Mouse (Mus musculus) lung, adult 10 weeks (tissue): ENCODE measurements around the gene Zfp970. TPM values are rescaled to one million over a fixed set of nuclear protein-coding genes. Genes with fewer than 3 reads are reported as not detected.

Experiments
- polyA plus RNA-seq: library from polyadenylated mRNA; stranded (reverse); fragments of 350-450 nt; fragmentation: Illumina TruSeq; extraction: RNeasy Lipid Tissue Mini Kit (QIAGEN cat#74804); gene quantifications from one replicate; pipeline ENCODE4 v1.2.3, GENCODE M21; 2014; ENCODE audit warnings: low read depth, low replicate concordance; ENCODE audit not compliant: insufficient read depth

Zfp970 gene
- 22.5 TPM for polyA plus RNA-seq

GRCm38 (mm10) chr2:177464676-177465075, at the start of gene Zfp970:
Zfp970 (plus strand) TSS chr2:177464733.

GRCm38 (mm10) chr2:177498067-177498466, 33.5 kb downstream of the Zfp970 start, which contains the start of gene Gm14403:
Gm14403 (plus strand) TSS chr2:177498215.

Other genes with a start within 250 kb of the Zfp970 start
- gene Gm14409, start 197.7 kb upstream of the Zfp970 start, polyA plus RNA-seq, result not detected
- gene Gm14412, start 140.4 kb upstream of the Zfp970 start, polyA plus RNA-seq, result 0.29 TPM
- 6.1 TPM for gene Gm14418, start 66.4 kb upstream of the Zfp970 start, polyA plus RNA-seq
- 7.7 TPM for gene Gm14403, start 33.5 kb downstream of the Zfp970 start, polyA plus RNA-seq
- gene Gm14406, start 113.5 kb downstream of the Zfp970 start, polyA plus RNA-seq, result not detected